Mouse (Mus musculus) limb, embryonic 14.5 days (tissue): ENCODE results near the gene Usp54. TPM values are rescaled to one million over a fixed set of nuclear protein-coding genes. Genes with fewer than 3 reads are reported as not detected.

ENCODE experiments used
- ATAC-seq: fragments of 200-750 bp; cut with Nextera tagmentation; 2 replicates; pipeline ENCODE4 v1.8.0; 2017; ENCODE audit warnings: low read depth, moderate number of reproducible peaks, moderate TSS enrichment; ENCODE audit not compliant: low FRiP score
- DNase-seq: peaks from one replicate; pipeline ENCODE4 v3.0.0-alpha.2; 2015; ENCODE audit warnings: low spot score
- H3K27ac ChIP-seq: fragments of 300-500 bp; sonication (generic); replicated peaks from 2 replicates; pipeline ENCODE4 v1.5.1; 2014; ENCODE audit warnings: low read depth, mild to moderate bottlenecking, low read length, moderate library complexity, mixed read lengths
- H3K27me3 ChIP-seq: fragments of 300-500 bp; sonication (generic); 2 replicates; pipeline ENCODE4 v1.6.1; 2014; ENCODE audit warnings: low read length, mixed read lengths; ENCODE audit not compliant: control insufficient read depth, insufficient read depth
- H3K36me3 ChIP-seq: fragments of 300-500 bp; sonication (generic); 2 replicates; pipeline ENCODE4 v1.6.1; 2014; ENCODE audit warnings: mild to moderate bottlenecking, low read length, moderate library complexity, mixed read lengths; ENCODE audit not compliant: control insufficient read depth, insufficient read depth
- H3K4me1 ChIP-seq: fragments of 300-500 bp; sonication (generic); 2 replicates; pipeline ENCODE4 v1.6.1; 2014; ENCODE audit warnings: antibody characterized with exemption, low read length, mixed read lengths; ENCODE audit not compliant: control insufficient read depth, insufficient read depth
- H3K4me2 ChIP-seq: fragments of 300-500 bp; sonication (generic); replicated peaks from 2 replicates; pipeline ENCODE4 v1.6.1; 2014; ENCODE audit warnings: low read depth, mild to moderate bottlenecking, low read length, moderate library complexity; ENCODE audit not compliant: severe bottlenecking
- H3K4me3 ChIP-seq: fragments of 300-500 bp; sonication (generic); replicated peaks from 2 replicates; pipeline ENCODE4 v1.5.1; 2014; ENCODE audit warnings: low read length
- H3K9ac ChIP-seq: fragments of 300-500 bp; sonication (generic); 2 replicates; pipeline ENCODE4 v1.6.1; 2014; ENCODE audit warnings: mild to moderate bottlenecking, low read depth, low read length, moderate library complexity; ENCODE audit not compliant: severe bottlenecking
- H3K9me3 ChIP-seq: fragments of 300-500 bp; sonication (generic); 2 replicates; pipeline ENCODE4 v1.6.1; 2016; ENCODE audit warnings: low read length; ENCODE audit not compliant: control insufficient read depth
- POLR2A ChIP-seq: fragments of 200-500 bp; IDR thresholded peaks from 2 replicates; pipeline ENCODE4 v1.8.0; 2012; ENCODE audit warnings: inconsistent platforms, mild to moderate bottlenecking, moderate library complexity, borderline replicate concordance; ENCODE audit not compliant: insufficient read depth, insufficient read length; ENCODE audit errors: extremely low read depth
- WGBS: fragments of 180-500 bp; shearing (Covaris S2); extraction: QIAGEN DNeasy Blood & Tissue Kit; methylation state at CpG from one replicate; pipeline ENCODE4 v1.1.7; 2014; 5-methylcytosine and 5-hydroxymethylcytosine counted together
- polyA plus RNA-seq, 2 experiments: library from polyadenylated mRNA; depleted of rRNA in 1 of 2; stranded (reverse) in 1 of 2; unstranded in 1 of 2; fragments of >200 nt; fragmentation: Nextera tagmentation in 1 of 2; extraction: Ambion mirVana in 1 of 2; gene quantifications; 2 replicates each; pipeline versions ENCODE4 v1.2.1 to v1.2.3; 2012 to 2014

Usp54 gene
- polyA plus RNA-seq, 2 experiments, result 9.6 to 16.3 TPM

DNA sequence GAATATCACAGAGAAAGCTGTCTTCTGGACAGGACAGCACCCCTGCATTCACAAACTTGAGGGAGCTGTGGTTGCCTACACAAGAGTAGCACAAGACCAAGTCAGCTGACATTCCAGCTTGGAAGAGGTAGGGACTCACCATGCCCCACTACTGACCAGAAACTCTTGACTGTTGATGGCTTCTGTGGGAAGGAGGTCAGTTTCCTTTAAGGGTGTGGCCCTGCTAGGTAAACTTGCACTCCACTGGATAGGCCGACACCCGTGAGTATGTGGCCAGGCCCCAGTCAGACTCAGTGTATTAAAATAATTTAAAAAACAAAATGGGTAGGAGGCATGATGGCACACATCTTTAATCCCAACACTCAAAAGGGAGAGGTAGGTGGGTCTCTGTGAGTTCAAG is 5.3 kb downstream of the Usp54 start:
- Histone ChIP-seq H3K27me3 (no peaks in the 10 kb centered on the region), H3K4me1 (0 out of 2 replicates have a peak, but pooled peaks cover 4% of the 10 kb centered on the region), H3K4me3 (no peak overlapping the region), H3K9me3 (no peaks in the 10 kb centered on the region), H3K4me2 (no peak overlapping the region), H3K27ac (no peak overlapping the region), H3K9ac (no peak overlapping the region), H3K36me3 (no peaks in the 10 kb centered on the region)
- WGBS, result 90% methylated on average over 2 of the region's 2 CpGs
- no peak for DNase-seq
- ATAC-seq, result no peak
- TF ChIP-seq POLR2A, result no peak

DNA sequence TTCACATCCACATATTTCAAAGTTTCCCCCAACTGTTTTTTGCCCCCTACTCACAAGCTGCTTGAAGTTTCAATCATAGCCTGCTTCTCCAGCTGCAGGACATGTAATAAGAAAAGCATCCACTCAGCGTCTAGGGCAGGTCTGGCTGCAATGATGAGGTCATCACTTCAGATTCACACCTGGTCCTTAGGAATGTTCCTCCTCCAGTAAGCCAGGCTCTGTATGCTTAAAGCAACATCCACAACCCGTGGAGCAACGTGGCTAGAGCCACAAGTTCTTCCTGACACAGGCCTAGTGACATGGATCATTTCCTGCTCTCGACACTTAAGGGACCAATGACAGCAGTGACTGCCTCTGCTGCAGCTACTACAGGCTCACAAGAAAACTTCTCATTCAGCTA is 9.6 kb downstream of the Usp54 start:
- peak; percentile 9 for DNase-seq
- no peak overlapping the region for H3K4me2 ChIP-seq
- H3K9ac ChIP-seq, result no peak overlapping the region
- H3K4me3 ChIP-seq, result no peak overlapping the region
- H3K4me1 ChIP-seq, result no peaks in the 10 kb centered on the region
- ATAC-seq, result peak; percentile 63; the same call in 1 of the 2 replicates
- WGBS, result 32% methylated on average over 4 of the region's 4 CpGs
- no peaks in the 10 kb centered on the region for H3K9me3 ChIP-seq
- H3K36me3 ChIP-seq, result peaks cover 6% of the 10 kb centered on the region; the same call in 1 of the 2 replicates
- TF ChIP-seq POLR2A, result no peak
- H3K27me3 ChIP-seq, result no peaks in the 10 kb centered on the region
- H3K27ac ChIP-seq, result no peak overlapping the region

DNA sequence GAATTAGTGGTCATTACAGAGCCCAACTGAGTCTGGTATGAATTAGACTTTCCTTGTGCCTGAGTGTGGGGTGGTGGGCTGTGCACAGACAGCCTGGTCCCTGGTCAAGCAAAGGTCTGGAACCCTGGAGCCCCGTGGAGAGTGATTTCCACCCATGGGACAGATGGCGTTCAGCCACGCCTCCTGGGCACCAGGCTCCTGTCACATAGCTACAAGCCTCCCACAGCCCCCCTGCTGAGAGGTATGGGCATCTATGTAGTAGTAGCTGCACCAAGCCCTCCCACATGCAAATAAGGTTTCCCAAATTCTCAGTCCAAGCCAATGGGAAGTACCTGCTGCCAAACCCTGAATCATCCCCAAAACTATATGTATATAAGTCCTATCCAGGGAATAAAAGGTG is 13.9 kb downstream of the Usp54 start:
- Histone ChIP-seq H3K36me3 (peaks cover 6% of the 10 kb centered on the region; the same call in 1 of the 2 replicates), H3K9me3 (no peaks in the 10 kb centered on the region), H3K4me3 (no peak overlapping the region), H3K4me2 (no peak overlapping the region), H3K27me3 (no peaks in the 10 kb centered on the region), H3K27ac (no peak overlapping the region), H3K9ac (no peak overlapping the region), H3K4me1 (no peaks in the 10 kb centered on the region)
- WGBS, result 44% methylated on average over 3 of the region's 3 CpGs
- no peak for TF ChIP-seq POLR2A
- DNase-seq (no peak), ATAC-seq (no peak)

DNA sequence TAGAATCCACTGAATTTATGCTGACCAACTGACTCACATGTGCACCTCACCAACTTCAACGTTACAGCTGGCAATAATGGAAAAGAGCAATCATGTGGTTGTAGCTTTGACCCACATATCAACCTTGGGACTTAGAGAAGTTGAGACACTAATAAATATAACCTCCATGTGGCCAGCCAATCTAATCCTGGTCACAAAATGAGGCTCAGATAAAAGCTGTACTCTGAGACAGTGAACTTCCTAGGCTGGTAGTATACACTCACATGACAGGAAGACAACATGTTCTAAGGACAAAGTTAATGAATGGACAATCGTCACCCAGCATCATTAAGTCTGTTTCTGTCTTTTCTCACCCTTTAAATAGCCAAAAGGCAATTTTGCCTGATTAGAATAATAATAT is 14.4 kb downstream of the Usp54 start:
- H3K9me3 ChIP-seq, result no peaks in the 10 kb centered on the region
- no peak for TF ChIP-seq POLR2A
- ATAC-seq, result no peak
- peaks cover 6% of the 10 kb centered on the region; the same call in 1 of the 2 replicates for H3K36me3 ChIP-seq
- H3K4me2 ChIP-seq, result no peak overlapping the region
- WGBS, result 68% methylated on average over 2 of the region's 2 CpGs
- no peak overlapping the region for H3K9ac ChIP-seq
- no peaks in the 10 kb centered on the region for H3K4me1 ChIP-seq
- DNase-seq, result no peak
- no peak overlapping the region for H3K27ac ChIP-seq
- no peaks in the 10 kb centered on the region for H3K27me3 ChIP-seq
- no peak overlapping the region for H3K4me3 ChIP-seq

DNA sequence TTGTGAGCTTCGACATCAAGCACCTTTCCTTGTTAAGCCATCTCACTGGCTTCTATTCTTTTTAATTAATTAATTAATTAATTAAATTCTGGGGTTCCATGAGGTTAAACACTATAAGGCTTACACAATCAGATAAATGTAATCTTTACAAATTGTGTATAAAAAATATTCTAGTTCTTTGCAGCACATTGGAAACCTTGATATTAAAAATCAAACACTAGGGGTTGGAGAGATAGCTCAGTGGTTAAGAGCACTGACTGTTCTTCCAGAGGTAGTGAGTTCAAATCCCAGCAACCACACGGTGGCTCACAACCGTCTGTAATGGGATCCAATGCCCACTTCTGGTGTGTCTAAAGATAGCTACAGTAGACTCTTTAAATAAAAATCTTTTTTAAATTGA is 18.0 kb downstream of the Usp54 start:
- Histone ChIP-seq H3K9me3 (no peaks in the 10 kb centered on the region), H3K4me3 (no peak overlapping the region), H3K4me2 (no peak overlapping the region), H3K27ac (no peak overlapping the region), H3K27me3 (no peaks in the 10 kb centered on the region), H3K36me3 (0 out of 2 replicates have a peak, but pooled peaks cover 5% of the 10 kb centered on the region), H3K9ac (no peak overlapping the region), H3K4me1 (no peaks in the 10 kb centered on the region)
- no peak for TF ChIP-seq POLR2A
- no peak for ATAC-seq
- 98% methylated on average over 3 of the region's 3 CpGs for WGBS
- DNase-seq, result no peak

DNA sequence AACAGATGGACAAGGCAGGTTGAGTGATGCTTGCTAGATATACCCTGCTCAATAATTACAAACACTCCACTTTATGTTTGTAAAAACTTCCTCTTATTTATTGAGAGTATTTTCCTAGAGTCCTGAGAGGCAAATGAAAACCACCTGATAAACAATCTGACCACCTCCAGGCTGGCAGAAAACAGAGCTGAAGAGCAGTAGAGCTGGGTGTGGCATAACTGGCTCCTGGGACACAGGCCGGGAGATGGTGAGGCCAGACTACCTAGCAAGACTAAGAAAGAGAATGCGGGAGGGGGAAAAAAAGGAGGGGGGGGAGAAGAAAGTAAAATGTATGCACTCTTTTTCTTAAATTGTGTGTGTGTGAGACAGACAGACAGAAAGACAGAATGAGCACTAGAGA is 18.5 kb downstream of the Usp54 start:
- Histone ChIP-seq H3K4me3 (no peak overlapping the region), H3K9ac (no peak overlapping the region)
- WGBS, result 61% methylated on average over 2 of the region's 2 CpGs

More for the DNA sequence above, 18.5 kb downstream of the Usp54 start:
- Histone ChIP-seq H3K4me1 (no peaks in the 10 kb centered on the region), H3K27me3 (no peaks in the 10 kb centered on the region), H3K27ac (no peak overlapping the region), H3K9me3 (no peaks in the 10 kb centered on the region), H3K36me3 (0 out of 2 replicates have a peak, but pooled peaks cover 5% of the 10 kb centered on the region), H3K4me2 (no peak overlapping the region)
- DNase-seq (no peak), ATAC-seq (no peak)
- no peak for TF ChIP-seq POLR2A
